Mouse (Mus musculus) liver, embryonic 14 days (tissue): Measurements from ENCODE around the gene Ssbp3. TPM values are rescaled to one million over a fixed set of nuclear protein-coding genes. Genes with fewer than 3 reads are reported as not detected.

ENCODE experiments used
- polyA plus RNA-seq: library from polyadenylated mRNA; depleted of rRNA; stranded (reverse); fragments of >200 nt; gene quantifications from 2 replicates; pipeline ENCODE4 v1.2.3, GENCODE M21; 2012; rRNA removed

Ssbp3 gene
- 49.0 and 53.0 TPM in 2 replicates for polyA plus RNA-seq

GRCm38 (mm10) chr4:106910201-106911172, at the start of gene Ssbp3:
TSS of gene Ssbp3 (plus strand) at chr4:106910701.

GRCm38 (mm10) chr4:107066252-107067124, 156.0 kb downstream of the Ssbp3 start, which contains the start of the genes Mrpl37 and Cyb5rl:
TSS of gene Mrpl37 (minus strand) at chr4:107066868.
TSS of gene Cyb5rl (plus strand) at chr4:107066988.

GRCm38 (mm10) chr4:107096841-107097373, 186.4 kb downstream of the Ssbp3 start, which contains the start of gene Cdcp2:
TSS of gene Cdcp2 (plus strand) at chr4:107096891.

Other genes with a start within 250 kb of the Ssbp3 start
- gene Ttc4, start 231.8 kb upstream of the Ssbp3 start, polyA plus RNA-seq: 33.0 and 36.1 TPM in 2 replicates
- 0.24 and 0.37 TPM in 2 replicates for gene Mroh7, start 179.8 kb upstream of the Ssbp3 start, polyA plus RNA-seq
- 0.03 TPM in 1 of 2 replicates, not detected in the other for gene Fam151a, start 176.8 kb upstream of the Ssbp3 start, polyA plus RNA-seq
- 3.7 and 4.7 TPM in 2 replicates for gene Acot11, start 105.7 kb upstream of the Ssbp3 start, polyA plus RNA-seq
- gene Mrpl37, start 156.2 kb downstream of the Ssbp3 start, polyA plus RNA-seq: 35.4 and 40.3 TPM in 2 replicates
- gene Cyb5rl, start 156.3 kb downstream of the Ssbp3 start, polyA plus RNA-seq: 1.3 and 1.9 TPM in 2 replicates
- gene Cdcp2, start 186.2 kb downstream of the Ssbp3 start, polyA plus RNA-seq: not detected in 2 replicates